Mouse (Mus musculus) kidney, embryonic 14.5 days (tissue): ENCODE data around the gene Arid1b. TPM values are rescaled to one million over a fixed set of nuclear protein-coding genes. Genes with fewer than 3 reads are reported as not detected.

Source experiments
- ATAC-seq: fragments of 200-750 bp; cut with Nextera tagmentation; 2 replicates; pipeline ENCODE4 v1.8.0; 2017; ENCODE audit warnings: moderate number of reproducible peaks, mild to moderate bottlenecking, moderate TSS enrichment, moderate library complexity; ENCODE audit not compliant: low FRiP score, low TSS enrichment
- H3K27ac ChIP-seq: fragments of 300-500 bp; sonication (generic); 2 replicates; pipeline ENCODE4 v1.5.1; 2014; ENCODE audit warnings: low read depth, mild to moderate bottlenecking, low read length, moderate library complexity, mixed read lengths
- H3K27me3 ChIP-seq: fragments of 300-500 bp; sonication (generic); 2 replicates; pipeline ENCODE4 v1.6.1; 2014; ENCODE audit warnings: mild to moderate bottlenecking, low read length; ENCODE audit not compliant: control insufficient read depth, insufficient read depth
- H3K36me3 ChIP-seq: fragments of 300-500 bp; sonication (generic); 2 replicates; pipeline ENCODE4 v1.6.1; 2014; ENCODE audit warnings: low read length, mixed read lengths; ENCODE audit not compliant: control insufficient read depth, insufficient read depth
- H3K4me1 ChIP-seq: fragments of 300-500 bp; sonication (generic); 2 replicates; pipeline ENCODE4 v1.6.1; 2014; ENCODE audit warnings: low read length, mixed read lengths; ENCODE audit not compliant: control insufficient read depth, insufficient read depth
- H3K4me2 ChIP-seq: fragments of 300-500 bp; sonication (generic); replicated peaks from 2 replicates; pipeline ENCODE4 v1.6.1; 2014; ENCODE audit warnings: low read depth, mild to moderate bottlenecking, low read length
- H3K4me3 ChIP-seq: fragments of 300-500 bp; sonication (generic); 2 replicates; pipeline ENCODE4 v1.5.1; 2014; ENCODE audit warnings: mild to moderate bottlenecking, low read length
- H3K9ac ChIP-seq: fragments of 300-500 bp; sonication (generic); 2 replicates; pipeline ENCODE4 v1.6.1; 2014; ENCODE audit warnings: low read depth, mild to moderate bottlenecking, low read length, moderate library complexity
- H3K9me3 ChIP-seq: fragments of 300-500 bp; sonication (generic); 2 replicates; pipeline ENCODE4 v1.6.1; 2016; ENCODE audit warnings: low read length; ENCODE audit not compliant: control insufficient read depth
- WGBS: fragments of 180-500 bp; shearing (Covaris S2); extraction: QIAGEN DNeasy Blood & Tissue Kit; methylation state at CpG from one replicate; pipeline ENCODE4 v1.1.7; 2014; 5-methylcytosine and 5-hydroxymethylcytosine counted together
- polyA plus RNA-seq: library from polyadenylated mRNA; unstranded; fragments of >200 nt; fragmentation: Nextera tagmentation; extraction: Ambion mirVana; gene quantifications from 2 replicates; pipeline ENCODE4 v1.2.1, GENCODE M21; 2014

Arid1b gene
- 17.1 and 19.2 TPM in 2 replicates for polyA plus RNA-seq

DNA sequence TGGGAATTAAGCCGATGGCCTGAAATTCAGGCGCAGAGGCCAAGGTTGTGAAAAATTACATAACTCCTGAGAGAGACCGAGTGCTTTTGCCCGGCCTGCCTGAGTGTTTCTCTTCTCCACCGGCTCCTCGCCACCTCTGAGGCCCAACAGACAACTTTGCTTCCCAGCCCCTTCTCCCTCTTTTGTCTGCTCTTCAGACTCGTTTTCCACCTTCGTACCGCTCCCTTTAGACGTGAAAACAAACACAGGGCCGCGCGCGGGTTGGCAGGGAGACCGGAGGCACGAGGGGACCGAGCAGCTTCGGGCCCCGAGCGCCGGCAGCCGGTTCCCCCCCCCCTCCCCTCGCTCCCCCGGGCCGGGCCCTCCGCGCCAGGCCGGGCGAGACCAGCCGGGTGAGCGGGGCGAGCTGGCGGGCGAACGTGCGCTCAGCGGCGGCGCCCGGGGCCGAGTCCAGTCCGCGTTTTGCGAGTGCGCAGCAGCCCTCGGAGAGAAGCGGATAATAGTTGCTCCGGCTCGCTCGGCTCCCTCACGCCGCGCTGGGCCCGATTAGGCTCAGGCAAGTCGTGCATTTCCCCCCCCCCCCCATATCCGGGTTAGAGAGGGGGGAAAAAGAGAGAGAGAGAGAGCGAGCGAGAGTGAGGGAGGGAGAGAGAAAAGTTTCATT is at the start of gene Arid1b:
Gene Arid1b (plus strand): TSS at position 493 of the 664 bp plus-strand sequence.
- no peaks in the 10 kb centered on the region for H3K9me3 ChIP-seq

DNA sequence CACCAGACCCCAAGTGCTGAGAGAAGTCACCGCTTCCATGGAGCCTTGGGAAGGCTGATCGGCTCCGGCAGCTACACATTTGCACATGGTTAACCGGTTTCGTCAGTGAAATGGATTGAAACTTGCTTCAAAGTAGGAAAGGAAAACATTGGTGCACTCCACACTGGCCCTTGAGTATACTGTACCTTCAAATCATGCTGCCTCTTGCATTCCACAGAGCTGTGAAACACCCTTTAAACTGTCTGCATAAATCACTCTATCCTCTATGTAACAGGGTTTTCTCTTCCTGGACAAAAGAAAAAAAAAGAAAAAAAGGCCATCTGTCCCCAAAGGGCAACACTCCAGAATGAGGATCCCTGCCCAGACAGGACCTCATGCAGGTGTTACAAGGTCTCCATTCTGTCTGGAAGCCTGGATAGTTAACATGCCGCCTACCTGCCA is 48.8 kb upstream of the Arid1b start:
- no peak for ATAC-seq
- Histone ChIP-seq H3K9me3 (no peaks in the 10 kb centered on the region), H3K9ac (0 out of 2 replicates have a peak overlapping the region, but pooled peaks have one; percentile 2), H3K27ac (peak overlapping the region; percentile 88), H3K27me3 (no peaks in the 10 kb centered on the region), H3K36me3 (no peaks in the 10 kb centered on the region), H3K4me2 (no peak overlapping the region; the same call in 1 of the 2 replicates), H3K4me3 (no peak overlapping the region), H3K4me1 (peaks cover 31% of the 10 kb centered on the region; the same call in 1 of the 2 replicates)
- WGBS: 41% methylated on average over 6 of the region's 6 CpGs

More for the DNA sequence above, at the start of gene Arid1b:
- peak; percentile 79 for ATAC-seq
- Histone ChIP-seq H3K27ac (peak within 1 kb of the TSS; percentile 100), H3K4me2 (peak within 1 kb of the TSS; percentile 56), H3K4me3 (peak within 1 kb of the TSS; percentile 86), H3K36me3 (no peaks in the 10 kb centered on the region), H3K9ac (peak within 1 kb of the TSS; percentile 99), H3K4me1 (0 out of 2 replicates have a peak, but pooled peaks cover 4% of the 10 kb centered on the region), H3K27me3 (no peaks in the 10 kb centered on the region)
- WGBS: under 1% methylated on average over 43 of the region's 58 CpGs

DNA sequence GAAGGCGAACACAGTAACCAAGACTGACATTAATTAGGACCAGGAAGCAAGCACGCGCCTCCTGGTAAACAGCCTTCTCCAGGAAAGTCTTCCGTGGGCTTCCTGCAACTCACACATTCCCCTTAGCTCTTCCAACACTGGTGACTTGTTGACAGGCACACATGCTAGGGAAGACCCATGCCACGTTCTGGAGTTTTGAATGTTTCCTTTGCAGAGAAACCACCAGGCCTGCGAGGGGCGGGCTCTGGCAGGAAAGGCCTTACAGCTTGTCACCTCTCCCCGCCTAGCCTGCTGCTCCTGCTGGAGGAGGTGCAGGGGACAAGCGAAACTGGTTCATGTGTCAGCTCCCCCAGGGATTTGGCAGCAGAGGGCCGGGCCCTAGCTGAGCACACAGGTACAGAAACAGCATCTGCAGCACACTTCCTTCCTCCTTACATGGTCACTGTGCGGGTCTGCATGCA is 48.2 kb upstream of the Arid1b start:
- ATAC-seq: peak; percentile 82
- Histone ChIP-seq H3K36me3 (no peaks in the 10 kb centered on the region), H3K4me3 (no peak overlapping the region), H3K4me1 (peaks cover 26% of the 10 kb centered on the region; the same call in 1 of the 2 replicates), H3K9ac (0 out of 2 replicates have a peak overlapping the region, but pooled peaks have one; percentile 2), H3K9me3 (no peaks in the 10 kb centered on the region), H3K27me3 (no peaks in the 10 kb centered on the region), H3K27ac (peak overlapping the region; percentile 88), H3K4me2 (peak overlapping the region; percentile 25)
- 10% methylated on average over 11 of the region's 11 CpGs for WGBS

DNA sequence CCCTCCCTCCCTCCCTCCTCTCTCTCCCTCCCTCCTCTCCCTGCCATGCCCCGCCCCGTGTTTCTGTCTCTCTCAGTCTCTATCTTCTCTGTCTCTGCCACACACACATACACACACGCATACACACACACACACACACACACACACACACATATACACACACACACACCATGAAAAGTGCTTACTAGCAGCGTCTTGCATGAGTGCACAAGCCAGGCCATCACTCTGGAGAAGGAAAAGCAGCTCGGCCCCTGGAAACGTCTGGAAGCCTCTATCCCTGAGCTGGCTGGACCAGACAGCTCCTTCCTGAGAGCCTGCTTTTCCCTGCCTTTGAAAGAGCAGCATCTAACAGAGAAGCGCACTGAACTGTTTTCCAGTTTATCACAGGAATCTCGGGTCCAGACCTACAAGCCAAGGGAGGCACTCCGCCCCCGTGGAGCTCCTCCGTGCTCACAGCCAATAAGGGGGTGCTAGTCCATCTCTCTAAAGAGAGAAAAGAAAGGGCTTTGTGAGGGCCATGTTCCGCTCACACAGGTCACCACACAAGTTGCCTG is 47.6 kb upstream of the Arid1b start:
- ATAC-seq: peak; percentile 58

DNA sequence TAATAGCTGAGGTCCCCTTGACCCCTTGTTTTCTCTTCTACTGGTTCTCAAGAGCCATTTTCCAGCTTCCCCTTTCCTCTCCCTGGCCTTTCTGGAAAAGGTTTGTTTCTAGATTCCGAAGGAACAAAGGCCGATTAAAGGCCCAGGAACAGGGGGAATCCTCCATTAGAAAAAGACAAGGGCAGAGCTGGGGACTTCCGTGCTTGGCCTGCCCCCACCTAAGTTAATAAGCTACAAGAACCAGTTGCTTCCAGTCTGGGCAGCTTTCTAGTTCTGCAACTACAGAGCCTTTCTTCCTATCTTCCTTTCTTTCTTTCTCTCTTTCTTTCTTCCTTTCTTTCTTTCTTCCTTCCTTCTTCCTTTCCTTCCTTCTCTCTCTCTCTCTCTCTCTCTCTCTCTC is 47.1 kb upstream of the Arid1b start:
- 28% methylated on average over 3 of the region's 3 CpGs for WGBS
- Histone ChIP-seq H3K9me3 (no peaks in the 10 kb centered on the region), H3K36me3 (no peaks in the 10 kb centered on the region), H3K4me2 (peak overlapping the region; percentile 31; the same call in 1 of the 2 replicates), H3K27ac (peak overlapping the region; percentile 88), H3K4me1 (peaks cover 26% of the 10 kb centered on the region; the same call in 1 of the 2 replicates), H3K9ac (peak overlapping the region; percentile 37; the same call in 1 of the 2 replicates), H3K27me3 (no peaks in the 10 kb centered on the region), H3K4me3 (no peak overlapping the region)
- peak; percentile 55; the same call in 1 of the 2 replicates for ATAC-seq

More for the DNA sequence above, 47.6 kb upstream of the Arid1b start:
- Histone ChIP-seq H3K36me3 (no peaks in the 10 kb centered on the region), H3K27ac (peak overlapping the region; percentile 88), H3K4me3 (no peak overlapping the region; the same call in 1 of the 2 replicates), H3K4me2 (peak overlapping the region; percentile 31), H3K4me1 (peaks cover 26% of the 10 kb centered on the region; the same call in 1 of the 2 replicates), H3K9me3 (no peaks in the 10 kb centered on the region), H3K27me3 (no peaks in the 10 kb centered on the region), H3K9ac (peak overlapping the region; percentile 37)
- 16% methylated on average over 12 of the region's 12 CpGs for WGBS

DNA sequence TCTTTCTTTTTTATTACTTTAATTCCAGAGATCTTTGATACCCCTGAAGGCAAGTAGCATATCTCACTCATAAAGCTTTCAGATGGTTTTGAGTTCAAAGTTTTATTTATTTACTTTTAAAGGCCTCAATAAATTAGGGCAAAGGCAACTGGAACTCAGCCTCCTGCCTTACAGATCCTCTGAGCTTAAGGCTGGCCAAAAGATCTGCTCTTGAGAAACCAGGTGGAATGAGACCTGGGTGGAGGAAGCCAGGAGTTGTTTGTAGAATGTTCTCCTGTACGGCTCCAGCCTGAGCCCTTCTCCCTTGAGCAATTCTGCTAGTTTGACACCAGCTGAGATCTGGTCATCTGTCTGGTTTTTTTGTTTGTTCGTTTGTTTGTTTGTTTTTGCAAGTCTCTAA is 46.7 kb upstream of the Arid1b start:
- Histone ChIP-seq H3K27me3 (no peaks in the 10 kb centered on the region), H3K4me3 (no peak overlapping the region), H3K4me2 (no peak overlapping the region), H3K9me3 (no peaks in the 10 kb centered on the region), H3K27ac (peak overlapping the region; percentile 66), H3K4me1 (peaks cover 26% of the 10 kb centered on the region; the same call in 1 of the 2 replicates), H3K36me3 (no peaks in the 10 kb centered on the region), H3K9ac (no peak overlapping the region)
- WGBS: 40% methylated on average over 2 of the region's 2 CpGs
- no peak for ATAC-seq

DNA sequence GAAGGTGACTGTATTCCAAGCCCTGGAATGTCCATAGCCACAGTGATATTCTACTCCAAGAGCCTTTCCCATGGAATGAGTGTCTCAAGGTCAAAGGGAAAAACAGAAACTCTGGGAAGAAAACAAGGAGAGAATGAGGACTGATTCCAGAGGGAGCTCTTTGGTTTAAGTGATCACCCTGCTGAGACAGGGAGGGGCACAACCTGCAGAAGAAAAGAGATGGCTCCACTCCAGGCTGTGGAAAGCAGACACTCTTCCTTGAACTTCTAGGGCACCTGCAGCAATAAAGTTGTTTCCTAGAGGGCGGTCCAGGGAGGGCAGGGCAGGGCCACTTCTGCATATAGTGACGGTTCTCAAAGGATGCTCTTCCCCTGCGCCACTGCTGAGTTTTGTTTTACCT is 45.6 kb upstream of the Arid1b start:
- H3K27ac ChIP-seq: no peak overlapping the region; the same call in 1 of the 2 replicates
- no peaks in the 10 kb centered on the region for H3K9me3 ChIP-seq
- ATAC-seq: no peak
- H3K9ac ChIP-seq: no peak overlapping the region
- WGBS: 58% methylated on average over 3 of the region's 3 CpGs
- no peaks in the 10 kb centered on the region for H3K36me3 ChIP-seq
- H3K4me1 ChIP-seq: peaks cover 26% of the 10 kb centered on the region; the same call in 1 of the 2 replicates
- no peaks in the 10 kb centered on the region for H3K27me3 ChIP-seq
- no peak overlapping the region for H3K4me3 ChIP-seq
- no peak overlapping the region for H3K4me2 ChIP-seq

DNA sequence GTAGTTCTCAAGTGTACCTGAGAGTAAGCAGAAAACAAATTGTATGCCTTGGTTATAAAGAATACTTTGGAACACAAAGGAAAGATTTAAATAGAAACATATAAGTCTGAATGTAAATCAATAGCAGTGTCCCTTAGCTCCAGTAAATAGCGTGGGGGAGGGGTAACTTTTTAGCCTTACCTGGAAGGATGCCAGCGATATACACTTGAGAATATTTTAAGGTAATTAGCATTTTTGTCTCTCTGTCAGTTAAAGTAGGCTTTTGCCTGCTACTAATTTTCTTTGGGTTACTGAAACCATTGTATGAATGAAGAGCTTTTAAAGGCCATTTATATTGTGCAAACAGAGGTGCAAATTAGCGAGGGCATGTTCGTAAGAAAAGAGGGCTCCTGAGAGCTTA is 39.7 kb upstream of the Arid1b start:
- ATAC-seq: no peak
- WGBS: 67% methylated on average over 4 of the region's 4 CpGs
- no peaks in the 10 kb centered on the region for H3K4me1 ChIP-seq
- no peaks in the 10 kb centered on the region for H3K9me3 ChIP-seq
- no peak overlapping the region for H3K9ac ChIP-seq
- no peaks in the 10 kb centered on the region for H3K36me3 ChIP-seq
- H3K27me3 ChIP-seq: no peaks in the 10 kb centered on the region
- no peak overlapping the region for H3K27ac ChIP-seq
- no peak overlapping the region for H3K4me3 ChIP-seq
- H3K4me2 ChIP-seq: no peak overlapping the region
